Mouse (Mus musculus) brown adipose tissue, adult 24 weeks (tissue): ENCODE data around the gene Ccnd3. TPM values are rescaled to one million over a fixed set of nuclear protein-coding genes. Genes with fewer than 3 reads are reported as not detected.

Experiments used
- H3K27ac ChIP-seq: fragments of 200-500 bp; replicated peaks from 2 replicates; pipeline ENCODE4 v1.5.1; 2012; ENCODE audit warnings: low read depth, mild to moderate bottlenecking, low read length
- H3K4me1 ChIP-seq: fragments of 200-500 bp; 2 replicates; pipeline ENCODE4 v1.6.1; 2012; ENCODE audit warnings: low read length, mixed read lengths; ENCODE audit not compliant: control insufficient read depth, insufficient read depth, insufficient read length
- H3K4me3 ChIP-seq: fragments of 200-500 bp; 2 replicates; pipeline ENCODE4 v1.5.1; 2012; ENCODE audit warnings: low read depth, mild to moderate bottlenecking, low read length, moderate library complexity; ENCODE audit not compliant: insufficient read depth
- polyA plus RNA-seq: library from polyadenylated mRNA; stranded (reverse); fragments of >200 nt; gene quantifications from 2 replicates; pipeline ENCODE4 v1.2.4, GENCODE M21; 2012; ENCODE audit not compliant: missing spikeins, insufficient read depth, insufficient read length

The Ccnd3 gene
- polyA plus RNA-seq, 1 experiment: 48.4 TPM

DNA sequence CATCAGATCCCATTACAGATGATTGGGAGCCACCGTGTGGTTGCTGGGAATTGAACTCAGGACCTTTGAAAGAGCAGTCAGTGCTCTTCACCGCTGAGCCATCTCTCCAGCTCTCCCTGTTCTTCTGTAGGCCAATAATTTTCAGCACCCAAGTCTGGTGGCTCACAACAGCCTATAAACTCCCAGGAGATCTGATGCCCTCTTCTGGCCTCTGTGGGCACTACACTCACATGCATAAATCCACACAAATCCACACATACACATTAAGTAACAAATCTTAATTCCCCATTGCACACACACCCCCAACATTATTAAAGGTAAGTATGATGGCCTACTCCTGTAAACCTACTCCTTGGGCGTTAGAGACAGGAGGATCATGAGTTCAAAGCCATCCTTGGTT is 11.4 kb downstream of the Ccnd3 start:
- H3K4me1 ChIP-seq: peaks cover 11% of the 10 kb centered on the region
- H3K27ac ChIP-seq: no peak overlapping the region
- H3K4me3 ChIP-seq: no peak overlapping the region

- Histone ChIP-seq H3K4me3 (no peak overlapping the region), H3K4me1 (peaks cover 17% of the 10 kb centered on the region), H3K27ac (peak overlapping the region; percentile 38; the same call in 1 of the 2 replicates)
These were observed 13.4 kb downstream of the Ccnd3 start for GRCm38 (mm10) chr17:47518205-47518604.

DNA sequence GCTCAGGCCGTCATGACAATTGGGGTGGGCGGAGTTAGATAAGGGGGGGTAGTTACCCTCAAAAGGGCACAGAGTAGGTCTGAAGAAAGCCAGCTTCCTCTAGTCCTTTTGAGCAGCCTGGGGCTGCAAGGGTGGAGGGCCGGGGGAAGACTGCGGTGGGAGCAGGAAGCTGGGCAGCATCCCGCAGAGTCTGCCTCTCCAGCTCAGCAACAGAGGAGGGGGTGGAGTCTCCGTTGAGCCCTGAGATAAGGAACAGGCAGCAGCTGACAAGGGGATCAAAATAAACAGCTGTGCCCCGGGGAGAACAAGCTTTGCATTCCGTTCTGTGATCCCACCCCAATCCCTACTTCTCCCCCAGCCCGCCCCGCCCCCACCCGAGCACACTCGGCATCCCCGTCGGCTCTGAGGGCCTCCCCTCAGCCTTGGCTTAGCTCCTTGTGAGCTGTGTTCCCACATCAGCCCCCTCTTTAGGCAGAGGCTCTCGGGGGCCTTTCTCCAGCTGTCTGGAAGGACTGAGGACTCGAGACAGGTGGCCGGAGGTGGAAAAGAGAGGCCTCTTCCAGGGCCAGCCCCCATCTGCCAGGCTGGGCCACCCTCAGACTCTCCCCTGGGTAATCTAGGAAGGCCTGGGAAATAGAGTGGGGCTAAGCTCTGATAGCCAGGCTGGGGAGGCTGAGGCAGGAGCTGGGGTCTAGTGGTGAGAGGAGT is 16.9 kb downstream of the Ccnd3 start:
- peak overlapping the region; percentile 99 for H3K27ac ChIP-seq
- H3K4me3 ChIP-seq: peak overlapping the region; percentile 23
- H3K4me1 ChIP-seq: peaks cover 18% of the 10 kb centered on the region

GRCm38 (mm10) chr17:47522536-47522935 is 17.7 kb downstream of the Ccnd3 start:
- Histone ChIP-seq H3K4me3 (0 out of 2 replicates have a peak overlapping the region, but pooled peaks have one; percentile 23), H3K27ac (peak overlapping the region; percentile 99), H3K4me1 (peaks cover 18% of the 10 kb centered on the region)

GRCm38 (mm10) chr17:47523211-47523682 is 18.4 kb downstream of the Ccnd3 start:
- peaks cover 18% of the 10 kb centered on the region for H3K4me1 ChIP-seq
- H3K4me3 ChIP-seq: 0 out of 2 replicates have a peak overlapping the region, but pooled peaks have one; percentile 11
- H3K27ac ChIP-seq: peak overlapping the region; percentile 99

- H3K4me3 ChIP-seq: no peak overlapping the region
- peaks cover 18% of the 10 kb centered on the region for H3K4me1 ChIP-seq
- peak overlapping the region; percentile 99 for H3K27ac ChIP-seq
These were observed 19.2 kb downstream of the Ccnd3 start for GRCm38 (mm10) chr17:47524055-47524454.

GRCm38 (mm10) chr17:47524991-47525390 is 20.1 kb downstream of the Ccnd3 start:
- H3K4me1 ChIP-seq: peaks cover 18% of the 10 kb centered on the region
- peak overlapping the region; percentile 99 for H3K27ac ChIP-seq
- H3K4me3 ChIP-seq: no peak overlapping the region

GRCm38 (mm10) chr17:47526856-47527520 is 22.1 kb downstream of the Ccnd3 start:
- Histone ChIP-seq H3K4me1 (peaks cover 12% of the 10 kb centered on the region), H3K4me3 (no peak overlapping the region), H3K27ac (no peak overlapping the region)

- Histone ChIP-seq H3K4me1 (peaks cover 7% of the 10 kb centered on the region), H3K27ac (no peak overlapping the region), H3K4me3 (no peak overlapping the region)
These were observed 22.9 kb downstream of the Ccnd3 start for GRCm38 (mm10) chr17:47527581-47528300.

DNA sequence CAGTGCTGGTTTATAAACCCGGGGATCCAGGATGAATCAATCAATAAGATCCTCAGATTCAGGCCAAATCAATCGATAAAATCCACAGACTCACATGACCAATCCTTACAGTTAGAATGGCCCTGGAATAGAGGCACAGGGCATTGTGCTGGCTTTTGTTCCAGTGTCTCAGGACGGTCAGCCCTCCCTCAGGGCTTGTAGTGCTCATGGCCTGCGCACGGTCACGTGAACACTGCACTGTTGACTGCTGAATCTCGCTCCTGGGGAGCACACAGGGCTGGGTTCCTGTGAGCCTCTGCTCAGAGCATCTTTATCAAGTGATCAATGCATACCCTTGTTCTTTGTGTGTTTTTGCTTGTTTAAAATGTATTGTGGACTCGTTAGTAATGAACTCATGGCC is 24.1 kb downstream of the Ccnd3 start:
- Histone ChIP-seq H3K27ac (no peak overlapping the region), H3K4me3 (no peak overlapping the region), H3K4me1 (no peaks in the 10 kb centered on the region; the same call in none of the 2 replicates)

- Histone ChIP-seq H3K4me3 (no peak overlapping the region), H3K27ac (no peak overlapping the region), H3K4me1 (no peaks in the 10 kb centered on the region; the same call in none of the 2 replicates)
These were observed 24.7 kb downstream of the Ccnd3 start for GRCm38 (mm10) chr17:47529595-47529994.

DNA sequence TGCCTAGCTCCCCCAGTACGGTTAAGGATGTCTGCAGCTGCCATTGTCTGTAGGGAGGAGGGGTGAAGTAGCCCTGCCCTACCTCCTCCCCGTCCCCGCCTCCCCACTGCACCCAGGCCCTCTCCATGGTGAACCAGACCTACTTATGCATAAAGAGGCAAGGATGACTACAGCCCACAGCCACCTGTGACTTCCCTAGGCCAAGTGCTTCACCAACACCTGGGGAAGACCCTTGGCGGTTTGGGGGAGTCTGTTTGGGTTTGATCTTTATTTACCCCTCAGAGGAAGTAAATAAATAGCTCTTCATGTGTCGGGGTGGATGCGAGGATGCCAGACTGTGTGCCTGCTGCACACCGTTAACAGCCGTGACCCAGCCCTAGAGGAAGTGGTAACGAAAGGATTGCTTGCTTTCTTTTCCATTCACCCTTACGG is 26.6 kb downstream of the Ccnd3 start:
- Histone ChIP-seq H3K4me3 (no peak overlapping the region), H3K27ac (no peak overlapping the region), H3K4me1 (no peaks in the 10 kb centered on the region; the same call in none of the 2 replicates)

DNA sequence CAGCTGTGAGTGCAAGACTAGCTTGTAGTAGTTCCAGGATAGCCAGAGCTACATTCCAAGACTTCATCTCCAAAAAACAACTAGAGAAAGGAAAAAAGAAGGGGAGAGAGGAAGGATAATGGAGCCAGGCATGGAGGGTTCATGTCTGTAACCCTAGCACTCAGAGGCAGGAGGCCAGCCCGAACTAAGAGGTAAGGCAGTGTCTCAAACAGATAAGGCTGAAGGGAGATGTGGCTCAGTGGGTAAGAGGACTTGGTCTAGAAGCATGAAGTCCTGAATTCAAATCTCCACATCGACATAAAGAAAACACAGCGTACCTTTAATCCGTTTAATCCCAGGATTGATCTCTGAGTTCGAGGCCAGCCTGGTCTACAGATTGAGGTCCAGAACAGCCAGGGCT is 27.5 kb downstream of the Ccnd3 start:
- Histone ChIP-seq H3K27ac (no peak overlapping the region), H3K4me3 (no peak overlapping the region), H3K4me1 (no peaks in the 10 kb centered on the region; the same call in 1 of the 2 replicates)

DNA sequence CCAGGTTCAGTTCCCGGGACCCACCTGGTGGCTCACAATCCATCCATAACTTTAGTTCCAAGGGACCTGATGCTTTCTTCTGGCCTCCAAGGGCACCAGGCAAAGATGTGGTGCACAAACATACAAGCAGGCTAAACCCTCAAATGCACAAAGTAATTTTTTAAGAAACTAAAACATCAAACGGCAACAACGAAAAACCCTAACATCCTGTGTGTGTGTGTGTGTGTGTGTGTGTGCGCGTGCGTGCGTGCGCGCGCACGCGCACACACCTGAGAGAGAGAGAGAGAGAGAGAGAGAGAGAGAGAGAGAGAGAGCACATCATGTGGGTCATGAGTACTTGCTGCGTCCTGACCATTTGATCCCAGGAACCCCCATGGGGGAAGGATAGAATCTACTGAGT is 28.8 kb downstream of the Ccnd3 start:
- Histone ChIP-seq H3K27ac (no peak overlapping the region), H3K4me3 (no peak overlapping the region), H3K4me1 (no peaks in the 10 kb centered on the region; the same call in 1 of the 2 replicates)

GRCm38 (mm10) chr17:47535812-47536236 is 31.0 kb downstream of the Ccnd3 start:
- Histone ChIP-seq H3K27ac (no peak overlapping the region), H3K4me3 (no peak overlapping the region), H3K4me1 (no peaks in the 10 kb centered on the region)
